In the genomic region with DNA sequence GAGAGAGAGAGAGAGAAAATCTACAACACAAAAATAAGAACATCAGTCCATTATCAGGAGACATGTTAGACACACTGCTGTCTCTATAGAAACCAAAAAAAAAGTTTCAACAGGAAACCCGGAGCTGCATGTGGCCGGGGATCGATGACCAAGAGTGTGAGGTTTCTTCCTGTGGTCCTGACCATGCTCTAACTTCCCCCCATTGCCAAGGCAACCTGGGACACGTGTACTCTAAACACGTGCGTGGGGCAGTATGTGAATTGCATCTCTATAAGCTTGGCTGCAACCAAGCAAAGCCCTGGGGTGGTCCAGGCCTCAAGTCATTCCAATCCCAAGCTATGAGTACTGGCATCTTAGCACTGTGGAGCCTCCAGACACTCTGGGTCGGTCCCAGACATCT, we compare ENCODE assay signal across 26 mouse cellular contexts. TPM values are rescaled to one million over a fixed set of nuclear protein-coding genes. Genes with fewer than 3 reads are reported as not detected.
DNase-seq lines count a peak whose midpoint lies in the region; ATAC-seq and TF ChIP-seq lines count a peak whose summit lies in the region.
"Had no signal": no experiment of that assay in that cellular context is flagged by ENCODE, and none has a peak within 500 bp of the region (broad histone marks: within the 10 kb centered on the region; RNA-seq: fewer than 3 reads in every experiment).

No protein-coding gene starts in this region.

- peak; percentile 82 for ATAC-seq in granulocyte monocyte progenitor cell, adult 5-6 weeks (replicated peaks; ENCODE audit: poor library complexity, severe bottlenecking)
- ATAC-seq in megakaryocyte progenitor cell, adult 5-6 weeks (replicated peaks; ENCODE audit: poor library complexity), result peak; percentile 55
- ATAC-seq in forebrain, embryonic 12.5 days (ENCODE audit: low FRiP score), result no peak
- ATAC-seq: forebrain, embryonic 15.5 days; Patski had no signal

- no peak for TF ChIP-seq RAD21 in CH12.LX (IDR thresholded peaks at IDR 0.05; ENCODE audit: low read depth, low read length)

- no peak overlapping the region for H3K9ac ChIP-seq in CH12.LX (ENCODE audit: insufficient read depth, low read depth)
- no peak overlapping the region for H3K9ac ChIP-seq in forebrain, embryonic 12.5 days
- H3K9ac ChIP-seq: embryonic facial prominence, embryonic 12.5 days; embryonic facial prominence, embryonic 15.5 days; forebrain, embryonic 15.5 days; heart, embryonic 13.5 days; hindbrain, embryonic 12.5 days; hindbrain, embryonic 15.5 days had no signal

- H3K4me2 ChIP-seq in CH12.LX (ENCODE audit: insufficient read depth, low read depth, poor library complexity, severe bottlenecking), result no peak overlapping the region
- H3K4me2 ChIP-seq in forebrain, embryonic 12.5 days, result no peak overlapping the region
- H3K4me2 ChIP-seq: embryonic facial prominence, embryonic 12.5 days; embryonic facial prominence, embryonic 15.5 days; forebrain, embryonic 15.5 days; heart, embryonic 13.5 days; hindbrain, embryonic 12.5 days; hindbrain, embryonic 15.5 days had no signal

- H3K4me3 ChIP-seq in CH12.LX (replicated peaks in 1 of 3; ENCODE audit: low read depth in 2 of 3, low read length in 2 of 3, poor library complexity in 1 of 3), result no peak overlapping the region
- H3K4me3 ChIP-seq in forebrain, embryonic 12.5 days (replicated peaks), result no peak overlapping the region
- H3K4me3 ChIP-seq: embryonic facial prominence, embryonic 12.5 days; embryonic facial prominence, embryonic 15.5 days; forebrain, embryonic 15.5 days; heart, embryonic 13.5 days; hindbrain, embryonic 12.5 days; hindbrain, embryonic 15.5 days had no signal

- no peak for DNase-seq in CH12.LX (ENCODE audit: extremely low read depth)
- DNase-seq in left cerebral cortex, postnatal 4 days, result no peak
- DNase-seq in thymus, postnatal 10 days (ENCODE audit: low spot score in 2 of 2), result no peak
- DNase-seq: adrenal gland, postnatal 10 days; adrenal gland, postnatal 36 days; cerebellum, adult 18-20 months; cerebellum, adult 9-10 months; cerebellum, postnatal 14 days; gastrocnemius, postnatal 25 days; heart, adult 18-20 months; heart, postnatal 14 days; heart, postnatal 4 days had no signal

- intact Hi-C loops in left cerebral cortex, postnatal 4 days (cut with DNase I), result no loop called here

- no peaks in the 10 kb centered on the region for H3K79me2 ChIP-seq in CH12.LX (replicated peaks; ENCODE audit: control insufficient read depth, extremely low read depth, insufficient read depth, poor library complexity, severe bottlenecking)

- no peaks in the 10 kb centered on the region for H3K27me3 ChIP-seq in CH12.LX (replicated peaks)
- H3K27me3 ChIP-seq in forebrain, embryonic 12.5 days, result no peaks in the 10 kb centered on the region
- H3K27me3 ChIP-seq: embryonic facial prominence, embryonic 15.5 days; forebrain, embryonic 15.5 days; heart, embryonic 13.5 days; hindbrain, embryonic 12.5 days; hindbrain, embryonic 15.5 days; Patski had no signal

- TF ChIP-seq EP300 in CH12.LX (IDR thresholded peaks at IDR 0.05; ENCODE audit: low read length), result no peak

- peaks cover 4 to 8% of the 10 kb centered on the region in 2 experiments; a peak in 2 of 4 replicates for H3K4me1 ChIP-seq in CH12.LX (ENCODE audit: control insufficient read depth in 1 of 2, insufficient read depth in 2 of 2)
- no peaks in the 10 kb centered on the region for H3K4me1 ChIP-seq in forebrain, embryonic 12.5 days
- H3K4me1 ChIP-seq: embryonic facial prominence, embryonic 12.5 days; heart, embryonic 13.5 days had no signal

- no peaks in the 10 kb centered on the region for H3K36me3 ChIP-seq in CH12.LX (replicated peaks in 1 of 2; ENCODE audit: control insufficient read depth in 1 of 2, insufficient read depth in 1 of 2, low read length in 1 of 2)
- 0 out of 2 replicates have a peak, but pooled peaks cover 3% of the 10 kb centered on the region for H3K36me3 ChIP-seq in forebrain, embryonic 12.5 days (replicated peaks)
- H3K36me3 ChIP-seq: forebrain, embryonic 15.5 days; G1E; hindbrain, embryonic 15.5 days had no signal

- dilution Hi-C loops in CH12.LX (cut with MboI; ENCODE audit: extremely low pct_ligation_motif_present, extremely low pct_unique_long_range_greater_than_20kb, low sequenced_read_pairs), result no loop called here

- TF ChIP-seq CTCF in CH12.LX (conservative IDR thresholded peaks at IDR 0.05 in 1 of 2, IDR thresholded peaks at IDR 0.05 in 1 of 2; ENCODE audit: low read depth in 2 of 2, low read length in 2 of 2), result no peak

- TF ChIP-seq POLR2A in CH12.LX (IDR thresholded peaks at IDR 0.05; ENCODE audit: low read depth, low read length), result no peak

- in situ Hi-C loops in CH12.LX (cut with MboI; ENCODE audit: low pct_ligation_motif_present, low pct_unique_long_range_greater_than_20kb, low sequenced_read_pairs), result loop anchor here (5.0 to 25.0 kb wide), 2 partner anchors 57 to 328 kb away; no protein-coding TSS in a partner anchor

- WGBS in forebrain, embryonic 12.5 days, result 89% methylated on average over 7 of the region's 7 CpGs

- no peak overlapping the region for H3K27ac ChIP-seq in CH12.LX (ENCODE audit: insufficient read depth, low read depth)
- H3K27ac ChIP-seq in forebrain, embryonic 12.5 days, result no peak overlapping the region
- H3K27ac ChIP-seq: embryonic facial prominence, embryonic 12.5 days; embryonic facial prominence, embryonic 15.5 days; forebrain, embryonic 15.5 days; heart, embryonic 13.5 days; hindbrain, embryonic 12.5 days; hindbrain, embryonic 15.5 days had no signal

- peaks cover 6% of the 10 kb centered on the region for H3K9me3 ChIP-seq in CH12.LX (replicated peaks; ENCODE audit: low read length)
- H3K9me3 ChIP-seq in forebrain, embryonic 12.5 days, result no peaks in the 10 kb centered on the region
- H3K9me3 ChIP-seq: embryonic facial prominence, embryonic 12.5 days; embryonic facial prominence, embryonic 15.5 days; forebrain, embryonic 15.5 days; G1E; heart, embryonic 13.5 days; hindbrain, embryonic 12.5 days; hindbrain, embryonic 15.5 days had no signal

TF ChIP-seq in CH12.LX, 34 proteins besides CTCF, POLR2A, EP300 and RAD21:
- TF ChIP-seq MAX (IDR thresholded peaks at IDR 0.05; ENCODE audit: low read length) (peak; percentile 72; the same call in 1 of the 2 replicates), BHLHE40 (IDR thresholded peaks at IDR 0.05; ENCODE audit: low read depth, low read length) (peak; percentile 64), MYC (IDR thresholded peaks at IDR 0.05; ENCODE audit: low read depth, low read length) (no peak), CHD2 (IDR thresholded peaks at IDR 0.05; ENCODE audit: low read length) (no peak), MAFK (IDR thresholded peaks at IDR 0.05; ENCODE audit: insufficient replicate concordance, low read length) (no peak), ZKSCAN1 (IDR thresholded peaks at IDR 0.05; ENCODE audit: borderline replicate concordance, low read depth, low read length) (no peak), JUND (conservative IDR thresholded peaks at IDR 0.05; ENCODE audit: low read depth, low read length) (no peak), HCFC1 (IDR thresholded peaks at IDR 0.05; ENCODE audit: low read depth, low read length) (no peak), SIN3A (IDR thresholded peaks at IDR 0.05; ENCODE audit: low read length) (no peak), NELFE (IDR thresholded peaks at IDR 0.05; ENCODE audit: low read depth, low read length) (no peak)

RNA-seq across cellular contexts. Expression of gene Prf1, which starts 36.9 kb away (rescaled TPM):
- total RNA-seq in CH12.LX (2012; rRNA removed) (0.67 and 0.93 TPM in 2 replicates), CH12.LX (2014; rRNA removed) (0.32 and 0.39 TPM in 2 replicates)
- polyA plus RNA-seq in CH12.LX (2012; ENCODE audit: insufficient read length, low read depth), result 0.38 and 0.43 TPM in 2 replicates
- total RNA-seq in granulocyte monocyte progenitor cell, adult 5-6 weeks (2014; fragmentation: Nextera tagmentation), result not detected in 2 replicates
- total RNA-seq in granulocyte monocyte progenitor cell, adult 5-6 weeks (2017), result not detected in 2 replicates
- not detected in 2 replicates for total RNA-seq in megakaryocyte progenitor cell, adult 5-6 weeks (2015)
- not detected in 2 replicates for total RNA-seq in megakaryocyte progenitor cell, adult 5-6 weeks (2017)
- polyA plus RNA-seq in forebrain, embryonic 12.5 days (2016; fragmentation: Nextera tagmentation; extraction: Ambion mirVana), result not detected in 2 replicates
- not detected for total RNA-seq in left cerebral cortex, postnatal 4 days (2021)
- total RNA-seq: gastrocnemius, adult 8-10 months; gastrocnemius, postnatal 25 days; heart, postnatal 14 days had no signal
- polyA plus RNA-seq: embryonic facial prominence, embryonic 12.5 days; embryonic facial prominence, embryonic 15.5 days; forebrain, embryonic 11.5 days; forebrain, embryonic 15.5 days; G1E; heart, embryonic 13.5 days; hindbrain, embryonic 12.5 days; hindbrain, embryonic 15.5 days; intestine, embryonic 14.5 days; Patski had no signal

RNA-seq across cellular contexts. Expression of gene Pald1, which starts 48.8 kb away (rescaled TPM):
- total RNA-seq in CH12.LX (2012; rRNA removed) (1.5 and 1.9 TPM in 2 replicates), CH12.LX (2014; rRNA removed) (0.93 and 1.5 TPM in 2 replicates)
- 2.0 and 2.2 TPM in 2 replicates for polyA plus RNA-seq in CH12.LX (2012; ENCODE audit: insufficient read length, low read depth)
- total RNA-seq in granulocyte monocyte progenitor cell, adult 5-6 weeks (2014; fragmentation: Nextera tagmentation), result not detected in 2 replicates
- total RNA-seq in granulocyte monocyte progenitor cell, adult 5-6 weeks (2017), result not detected in 2 replicates
- total RNA-seq in megakaryocyte progenitor cell, adult 5-6 weeks (2015), result not detected in 2 replicates
- total RNA-seq in megakaryocyte progenitor cell, adult 5-6 weeks (2017), result not detected in 2 replicates
- 20.7 and 22.9 TPM in 2 replicates for polyA plus RNA-seq in forebrain, embryonic 12.5 days (2016; fragmentation: Nextera tagmentation; extraction: Ambion mirVana)
- total RNA-seq in left cerebral cortex, postnatal 4 days (2021), result 10 to 100 TPM; 22.8 to 25.8 TPM
- total RNA-seq: G1E had no signal

Comparison
In these comparisons a context has a peak if more than half of its experiments do, and no peak if none do; other contexts are left out.
1. RNA of gene Pald1, which starts 48.8 kb away (total RNA-seq): 22.8 to 25.8 TPM in left cerebral cortex, postnatal 4 days; 0.93 to 1.9 TPM in CH12.LX, not detected in granulocyte monocyte progenitor cell, adult 5-6 weeks and not detected in megakaryocyte progenitor cell, adult 5-6 weeks; every median in the first group is over 4 times any median in the second.